Mouse (Mus musculus) adrenal gland, postnatal 36 days (tissue): ENCODE measurements at regions not wholly inside any gene's neighbourhood (a gene's known extent, or its start where the extent isn't known, plus 50 kb on each side); places are given as distances from the start of the nearest gene placed in this dataset.

ENCODE experiments used
- DNase-seq, 2 experiments: peaks; one replicate each; pipeline ENCODE4 v3.0.0; 2021; ENCODE audit warnings: mixed read lengths in 1 of 2

DNA sequence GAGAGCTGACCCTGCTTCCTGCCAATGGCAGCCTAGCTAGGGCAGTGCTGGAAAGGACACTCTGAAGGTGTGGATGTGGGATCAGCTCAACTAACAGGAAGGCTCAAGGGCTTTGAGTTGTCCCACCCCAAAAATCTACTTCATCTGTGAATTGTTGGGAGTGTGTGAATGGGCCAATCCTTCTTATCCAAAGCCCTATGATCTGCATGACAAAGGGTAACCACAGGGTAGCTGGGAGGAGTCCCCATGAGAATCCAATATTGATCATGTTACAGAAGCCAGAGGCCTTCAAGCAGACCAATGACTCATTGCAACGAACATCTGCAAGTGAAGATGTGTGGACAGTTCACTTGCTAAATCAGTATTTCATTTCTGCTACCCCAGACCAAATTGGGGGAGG is 51.1 kb upstream of the Adra1b start:
- DNase-seq: no peak

DNA sequence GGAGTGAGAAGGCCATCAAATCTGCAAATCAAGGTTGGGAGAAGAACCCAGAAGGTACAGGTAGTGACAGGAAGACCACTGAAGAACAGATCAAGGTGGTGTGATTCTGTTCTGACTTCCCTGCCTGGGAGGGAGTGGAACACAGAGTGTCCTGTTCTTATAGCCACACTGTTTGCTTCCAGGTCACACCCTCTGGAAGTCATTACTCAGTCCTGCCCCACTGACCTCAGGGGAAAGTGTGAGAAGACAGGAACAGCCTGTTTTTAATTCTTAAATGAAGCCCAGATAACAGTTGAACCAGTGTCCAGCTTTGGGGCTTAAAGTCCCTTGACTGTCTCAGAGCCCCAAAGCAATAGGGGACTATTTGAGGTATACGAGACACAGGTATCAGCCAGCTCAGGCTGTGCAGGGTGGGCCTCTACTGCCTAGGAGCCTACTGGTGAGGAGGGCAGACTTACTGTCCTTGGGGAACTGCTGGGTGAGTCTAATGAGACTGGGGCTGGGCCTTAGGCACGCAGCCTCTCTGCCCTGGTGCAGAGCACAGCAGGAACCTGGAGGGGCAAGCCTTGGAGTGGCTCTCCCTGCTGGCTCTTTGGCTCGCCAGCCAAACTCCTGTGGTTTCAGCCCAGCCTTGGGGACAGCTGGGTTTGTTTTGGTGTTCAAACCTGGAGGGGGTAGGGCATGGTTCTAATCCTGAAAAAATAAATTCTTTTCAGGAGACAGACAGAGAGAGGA is 57.4 kb upstream of the Adra1b start:
- peak; percentile 13 to 50 for DNase-seq

DNA sequence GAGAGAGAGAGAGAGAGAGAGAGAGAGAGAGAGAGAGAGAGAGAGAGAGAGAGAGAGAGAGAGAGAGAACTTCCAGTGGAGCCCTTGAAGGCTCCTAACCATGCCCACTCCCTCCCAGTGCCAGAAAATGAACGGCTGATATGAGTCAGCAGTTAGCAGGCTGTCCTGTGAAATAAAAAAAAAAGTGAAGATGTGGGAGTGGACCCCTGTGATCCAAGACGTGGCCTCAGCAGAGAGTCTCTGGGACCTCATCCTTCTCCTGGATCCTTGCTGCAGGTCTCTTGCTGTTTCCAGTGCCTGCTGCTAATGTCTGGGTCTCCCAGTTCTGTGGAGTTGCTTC is 57.9 kb upstream of the Adra1b start:
- peak; percentile 28 to 31 for DNase-seq

DNA sequence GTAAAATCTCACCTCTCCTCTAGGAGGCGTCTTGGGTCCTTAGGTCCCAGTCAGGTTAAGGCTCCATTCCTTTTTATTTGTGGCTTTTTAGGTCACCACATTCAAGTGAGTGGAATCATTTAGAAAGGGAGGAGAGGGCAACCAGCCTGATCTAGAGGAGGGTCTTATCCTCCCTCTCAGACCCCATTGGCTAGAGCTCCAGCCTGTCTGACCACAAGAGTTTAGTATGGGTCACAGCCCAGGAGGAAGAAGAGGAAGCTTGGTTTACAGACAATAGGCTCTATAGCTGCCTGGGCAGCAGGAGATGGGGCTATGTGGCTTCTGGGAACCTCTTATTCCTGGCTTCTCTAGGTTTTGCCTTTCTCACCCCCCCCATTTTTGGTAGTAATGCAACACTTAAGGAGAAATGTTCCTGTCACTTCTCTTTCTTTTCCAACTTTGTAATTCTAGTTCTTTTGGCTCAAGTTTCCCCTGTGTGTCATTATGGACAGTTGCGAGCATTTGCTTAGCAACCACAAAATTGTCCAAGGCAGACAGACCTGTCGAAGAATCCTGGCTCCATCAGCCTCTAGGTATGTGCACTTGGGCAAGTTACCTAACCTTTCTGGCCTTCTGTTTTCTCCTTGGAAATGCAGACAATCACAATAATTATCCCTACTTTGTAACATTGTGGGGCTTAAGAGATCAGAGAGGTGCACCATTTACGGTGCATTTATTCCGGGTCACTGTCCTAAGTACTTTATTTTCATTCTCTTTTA is 59.5 kb upstream of the Adra1b start:
- DNase-seq: no peak

DNA sequence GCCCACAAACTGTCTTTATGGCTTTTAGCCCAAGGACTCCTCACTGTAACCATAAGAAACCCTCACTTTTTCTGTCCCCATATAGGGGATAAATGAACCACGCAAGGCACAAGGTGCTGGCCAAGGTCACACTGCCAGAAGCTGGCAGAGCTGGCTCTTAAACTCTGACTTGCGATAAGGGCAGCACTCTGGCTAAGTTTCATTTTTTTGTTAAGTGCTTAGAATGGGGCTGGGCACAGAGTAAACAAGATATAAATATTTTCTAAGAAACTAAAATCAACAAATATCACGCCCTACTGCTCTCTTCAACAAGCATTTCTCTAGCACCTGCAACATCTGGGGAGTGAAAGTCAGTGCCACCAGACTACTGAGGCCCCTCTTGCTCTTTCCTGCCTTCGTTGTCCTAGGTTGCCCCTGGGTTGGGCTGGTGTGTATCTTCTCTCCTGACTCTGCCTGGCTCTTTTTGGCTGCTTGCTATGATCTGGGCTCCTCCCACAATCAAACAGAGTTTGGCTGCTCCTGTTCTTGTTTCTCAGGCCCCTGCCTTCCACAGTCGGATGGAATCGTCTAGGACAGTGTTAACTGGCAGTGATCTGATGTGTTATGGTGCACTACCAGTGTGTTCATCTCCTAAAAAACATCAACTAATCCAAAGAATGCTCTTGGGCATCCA is 60.5 kb upstream of the Adra1b start:
- DNase-seq: peak; percentile 30 to 45

DNA sequence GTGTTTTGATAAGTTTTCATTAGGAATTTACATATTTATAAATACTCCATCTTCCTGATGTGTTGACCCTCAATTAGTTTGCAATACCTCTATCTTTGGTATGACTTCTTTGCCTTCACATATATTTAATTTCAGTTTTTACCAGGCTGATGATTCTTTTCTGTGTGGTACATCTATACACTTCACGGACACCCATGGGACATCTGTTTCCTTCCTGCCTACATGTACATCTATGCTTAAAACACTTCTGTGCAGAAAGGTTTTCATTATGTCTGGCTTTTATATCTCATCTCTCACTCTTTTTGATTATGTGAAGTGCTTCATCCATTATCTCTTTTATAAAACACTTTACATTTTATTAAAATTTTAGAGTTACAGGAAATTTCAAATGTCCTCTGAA is 66.8 kb upstream of the Adra1b start:
- DNase-seq: no peak

DNA sequence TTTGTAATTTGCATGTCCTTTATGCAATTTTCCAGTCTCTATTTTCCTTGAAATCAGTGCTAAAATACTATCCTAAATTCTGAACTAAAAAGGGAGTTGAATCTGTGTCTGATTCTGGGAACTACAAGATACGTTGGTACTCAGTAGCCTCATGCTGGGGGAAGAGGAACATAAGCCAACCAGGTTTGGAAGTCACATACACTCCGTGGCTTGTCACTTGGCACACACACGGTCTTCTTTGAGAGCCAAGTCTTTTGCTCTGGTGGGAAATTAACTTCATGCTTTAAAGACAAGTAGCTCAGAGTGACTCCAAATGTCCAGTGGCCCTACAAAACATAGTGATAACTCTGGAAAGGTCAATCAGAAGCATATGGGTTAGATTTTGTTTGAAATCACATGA is 70.9 kb upstream of the Adra1b start:
- no peak for DNase-seq

DNA sequence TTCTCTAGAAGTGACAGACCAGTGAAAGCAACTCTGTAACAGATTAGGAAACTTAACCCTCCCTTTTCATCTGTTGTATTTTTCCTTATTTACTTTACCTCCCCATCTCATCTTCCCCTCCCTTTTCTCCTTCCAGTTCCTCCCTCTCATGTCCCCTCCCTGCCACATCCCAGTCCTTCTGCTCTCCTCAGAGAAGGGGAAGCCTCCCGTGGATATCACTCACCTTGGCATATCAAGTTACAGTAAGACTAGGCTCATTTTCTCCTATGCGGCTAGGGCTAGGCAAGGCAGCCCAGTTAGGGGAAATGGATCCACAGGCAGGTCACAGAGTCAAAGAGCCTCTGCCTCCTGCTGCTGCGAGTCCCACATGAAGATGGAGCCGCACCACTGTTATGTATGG is 75.0 kb upstream of the Adra1b start:
- DNase-seq: no peak

DNA sequence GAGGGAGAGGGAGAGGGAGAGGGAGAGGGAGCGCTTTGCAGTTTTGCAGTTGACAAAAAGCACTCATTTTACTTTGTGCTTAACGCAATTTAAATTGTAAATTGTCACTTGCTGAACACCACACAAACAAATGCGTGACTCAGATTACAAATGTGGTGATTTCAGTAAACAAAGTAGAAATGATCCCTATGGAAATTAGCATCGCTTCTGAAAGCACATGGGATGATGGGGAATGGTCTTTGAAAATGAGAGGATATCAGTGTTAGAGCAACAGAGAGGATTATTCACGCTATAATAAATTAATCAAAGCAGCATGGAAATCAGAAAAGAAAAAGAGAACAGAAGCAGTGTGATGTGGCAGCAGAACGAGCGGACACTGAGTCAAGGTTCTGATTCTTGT is 78.4 kb upstream of the Adra1b start:
- no peak for DNase-seq

DNA sequence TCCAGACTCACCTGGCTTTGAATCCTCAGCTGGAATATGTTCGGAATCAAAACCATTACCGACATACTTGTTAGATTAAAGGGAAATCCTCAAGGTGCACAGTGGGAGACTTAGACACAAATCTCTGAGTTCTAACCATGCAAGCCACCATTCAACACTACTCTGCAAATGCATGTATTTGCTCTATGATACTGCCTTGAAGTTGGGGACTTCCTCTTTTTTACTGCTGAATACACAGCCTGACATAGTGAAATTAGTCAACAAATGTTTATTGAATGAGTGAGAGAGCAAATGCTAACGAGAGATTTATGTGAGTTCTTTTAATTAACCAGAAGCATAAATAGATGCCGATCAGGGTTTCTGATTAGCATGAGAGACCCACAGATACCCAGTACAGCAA is 79.4 kb upstream of the Adra1b start:
- DNase-seq: no peak

DNA sequence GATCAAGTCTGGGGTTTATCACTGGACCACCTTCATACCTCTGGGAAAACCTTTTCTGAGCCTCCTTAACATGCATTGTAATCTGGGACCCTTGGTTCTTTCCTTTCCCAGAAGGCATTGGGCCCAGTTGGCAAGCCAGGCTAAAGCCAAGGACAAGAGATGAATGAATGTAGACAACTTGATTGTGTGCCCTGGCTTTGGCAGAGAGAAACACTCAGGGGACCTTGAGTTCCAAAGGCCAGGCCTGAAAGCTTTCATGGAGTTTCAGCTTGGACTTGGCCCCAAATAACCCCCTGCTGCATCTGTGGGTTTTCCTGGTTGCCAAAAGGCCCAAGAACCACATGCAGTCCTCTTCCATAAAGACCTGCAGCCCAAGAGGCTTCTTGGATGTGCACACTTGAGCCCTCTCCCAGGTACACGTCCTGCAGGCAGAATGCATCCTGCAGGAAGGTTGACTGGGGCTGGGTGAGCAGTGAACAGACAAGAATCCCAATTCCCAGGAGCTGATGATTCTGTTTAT is 89.0 kb upstream of the Adra1b start:
- DNase-seq: peak; percentile 55 to 63

DNA sequence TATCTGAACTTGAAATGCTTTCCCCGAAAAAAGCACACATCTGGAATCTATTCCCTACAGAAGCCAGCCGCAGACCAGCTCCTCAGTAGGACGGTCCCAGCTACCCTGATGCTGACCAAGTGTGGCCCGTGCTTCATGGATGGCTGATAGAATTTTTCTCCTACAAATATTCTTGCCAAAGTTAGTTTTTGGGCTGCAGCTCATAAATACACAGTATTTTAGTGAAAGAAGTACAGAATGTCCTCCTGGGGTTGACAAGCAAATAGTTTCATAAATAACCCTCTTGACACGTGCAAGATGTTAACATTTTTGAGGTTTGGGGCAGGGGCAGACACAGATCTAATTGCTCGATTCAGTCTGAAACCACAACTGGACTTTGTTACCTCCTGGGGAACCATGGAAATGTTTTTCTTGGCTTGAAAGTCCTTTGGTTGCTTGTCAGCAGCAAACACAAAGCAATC is 91.0 kb upstream of the Adra1b start:
- no peak for DNase-seq

DNA sequence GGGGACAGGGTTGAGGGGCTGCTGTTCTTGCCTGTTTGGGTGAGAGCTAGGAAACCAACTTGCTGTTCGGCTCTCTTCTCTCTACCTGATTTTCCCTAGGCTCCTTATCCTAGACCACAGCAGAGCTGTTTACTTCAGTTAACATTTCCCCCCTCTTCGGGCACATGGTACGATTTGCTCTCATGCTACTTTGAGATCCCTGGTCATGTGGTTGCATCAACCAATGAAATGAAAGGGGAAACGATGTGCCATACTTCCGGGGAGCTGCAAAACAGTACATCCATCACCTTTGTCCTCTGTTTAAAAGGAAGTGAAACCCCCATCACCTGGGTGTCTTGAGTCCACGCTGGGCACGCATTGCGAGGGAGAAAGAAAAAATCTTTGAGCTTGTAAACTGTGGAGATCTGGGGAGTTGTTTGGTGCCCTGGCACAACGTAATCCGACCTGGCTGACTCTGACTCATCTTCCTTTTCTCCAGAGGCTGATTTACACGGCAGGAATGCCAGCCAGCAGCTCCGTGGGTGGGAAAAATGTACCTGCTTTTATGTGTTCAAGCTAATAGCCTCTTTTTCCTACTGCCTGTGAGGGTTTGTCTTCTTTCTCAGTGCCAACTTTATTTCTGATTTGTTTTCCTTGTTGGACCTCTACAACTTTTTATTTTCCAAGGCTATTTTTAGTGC is 97.2 kb upstream of the Adra1b start:
- peak; percentile 35 to 40 for DNase-seq

DNA sequence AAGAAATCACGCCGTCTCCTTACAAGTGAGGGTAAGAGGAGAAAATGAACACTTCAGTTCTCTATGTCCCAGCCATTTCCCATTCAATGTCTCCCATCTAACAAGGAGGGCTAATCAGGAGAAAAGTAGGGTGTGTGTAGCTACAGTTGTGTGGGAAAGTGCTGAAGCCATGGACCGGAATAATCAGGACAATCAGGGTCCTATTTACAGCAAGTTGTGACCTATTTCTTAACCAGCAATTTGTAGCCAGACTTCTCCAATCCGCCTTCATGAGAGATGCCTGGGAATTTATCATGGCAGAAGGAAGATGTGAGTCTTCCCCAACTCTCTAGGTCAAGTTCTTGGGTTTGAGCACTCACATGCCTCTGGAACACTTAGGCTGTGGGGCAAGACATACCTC is 99.0 kb upstream of the Adra1b start:
- DNase-seq: no peak

DNA sequence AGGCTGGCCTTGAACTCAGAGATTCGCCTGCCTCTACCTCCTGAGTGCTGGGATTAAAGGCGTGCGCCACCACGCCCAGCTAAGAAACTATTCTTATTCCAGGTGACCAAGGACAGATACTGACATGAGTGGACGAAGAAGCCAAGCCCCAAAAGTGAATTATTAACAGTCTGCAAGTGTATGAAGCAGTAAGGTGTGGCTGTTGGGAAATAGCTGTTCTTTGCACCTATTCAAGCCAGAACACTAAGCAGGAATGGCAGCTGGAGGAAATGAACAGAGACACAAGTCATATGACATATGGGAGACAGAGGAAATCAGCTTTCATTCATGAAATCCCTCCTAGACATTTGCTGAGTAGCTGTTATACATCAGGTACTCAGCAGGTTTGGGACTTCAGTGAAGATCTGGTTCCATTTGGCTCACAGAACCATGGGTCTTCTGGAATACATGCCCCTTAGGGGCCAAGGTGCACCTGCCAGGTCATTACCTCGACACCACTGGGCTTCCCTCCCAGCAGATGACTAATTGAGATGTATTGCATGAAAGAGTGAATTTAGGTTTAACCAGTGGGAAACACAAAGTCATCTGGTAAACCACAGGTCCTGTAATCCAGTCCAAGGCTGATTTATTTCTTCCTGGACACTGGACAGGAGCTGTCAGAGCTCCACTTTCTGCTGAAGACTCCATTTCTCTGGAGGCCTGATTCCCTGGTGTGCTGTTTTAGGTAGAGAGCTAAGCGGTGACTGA is 101.0 kb upstream of the Adra1b start:
- DNase-seq: no peak

DNA sequence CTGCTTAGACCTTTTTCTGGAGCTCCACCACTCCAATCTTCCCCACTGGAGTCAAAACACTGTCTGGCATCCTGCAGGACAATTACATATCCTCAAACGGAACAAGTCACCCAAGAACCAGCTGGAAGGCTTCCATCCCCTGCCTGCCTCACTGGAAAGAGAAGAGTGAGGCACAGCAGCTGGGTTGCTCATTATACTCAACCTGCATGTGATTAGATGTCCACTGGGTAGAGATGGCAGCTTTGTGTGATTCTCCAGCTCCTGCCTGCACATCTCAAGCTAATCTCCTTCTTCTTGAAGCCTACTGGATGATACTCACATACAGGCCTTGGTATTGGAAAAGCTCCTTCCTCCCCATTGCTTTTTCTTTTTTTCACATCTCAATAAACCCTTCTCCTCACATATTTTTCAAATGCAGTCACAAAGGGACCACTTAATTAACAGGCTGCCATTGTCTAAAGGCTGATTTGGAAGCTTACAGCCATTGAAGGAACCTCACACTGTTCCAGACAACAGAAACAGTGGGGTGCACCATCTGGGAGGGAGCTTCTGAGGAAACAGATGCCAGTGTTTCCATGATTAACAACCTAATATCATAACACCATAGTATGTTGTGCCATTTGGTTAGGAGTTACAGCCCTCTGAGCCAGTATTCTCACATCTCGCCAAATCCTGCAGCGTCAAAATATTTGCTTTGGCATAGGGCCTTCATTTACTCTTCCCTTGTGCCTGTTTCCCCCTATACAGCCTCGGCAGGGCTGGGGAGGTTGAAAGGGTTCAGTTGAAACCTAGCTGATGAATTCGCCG is 101.9 kb upstream of the Adra1b start:
- DNase-seq: no peak

DNA sequence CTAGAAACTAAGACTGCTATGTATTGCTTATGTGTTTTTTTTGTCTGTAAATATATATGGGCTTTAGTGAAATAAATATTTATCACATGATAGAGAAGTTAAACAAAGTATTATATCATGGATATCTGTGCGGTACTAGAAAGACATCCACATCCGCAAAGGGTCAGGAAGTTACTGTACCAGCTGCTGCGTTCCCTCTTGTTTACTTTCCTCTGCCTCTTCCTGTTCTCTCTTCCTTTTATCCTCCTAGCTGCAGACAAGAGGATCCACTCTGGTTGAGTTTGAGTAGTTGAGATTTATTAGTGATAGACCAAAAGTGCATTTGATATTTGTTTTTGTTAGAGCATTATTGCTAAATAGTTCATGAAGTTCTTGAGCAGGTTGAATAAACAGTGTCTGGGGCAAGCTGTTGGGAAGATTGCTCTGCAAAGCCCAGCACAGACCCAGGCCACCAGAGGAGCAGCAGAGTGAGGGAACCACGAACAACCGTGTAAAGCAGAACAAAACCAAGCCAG is 106.6 kb upstream of the Adra1b start:
- no peak for DNase-seq

DNA sequence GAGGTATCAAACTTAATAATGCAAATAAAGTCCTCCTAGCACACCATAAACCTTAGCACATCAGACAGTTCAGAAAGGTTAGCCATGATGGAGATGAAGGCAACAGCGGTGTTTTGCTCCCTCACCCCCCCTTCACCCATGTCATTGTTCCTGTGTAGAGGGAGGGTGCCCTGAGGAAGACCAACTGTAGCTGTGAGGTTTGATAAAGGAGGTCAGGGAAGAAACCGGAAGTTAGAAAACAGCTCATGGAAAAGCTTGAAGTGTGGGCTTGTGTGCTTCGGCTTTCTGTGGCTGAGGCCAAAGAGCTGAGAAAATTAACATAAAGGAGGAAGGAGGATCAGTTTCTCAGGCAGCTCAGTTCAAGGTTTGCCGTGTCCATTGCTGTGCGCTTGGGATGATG is 111.3 kb upstream of the Adra1b start:
- no peak for DNase-seq

DNA sequence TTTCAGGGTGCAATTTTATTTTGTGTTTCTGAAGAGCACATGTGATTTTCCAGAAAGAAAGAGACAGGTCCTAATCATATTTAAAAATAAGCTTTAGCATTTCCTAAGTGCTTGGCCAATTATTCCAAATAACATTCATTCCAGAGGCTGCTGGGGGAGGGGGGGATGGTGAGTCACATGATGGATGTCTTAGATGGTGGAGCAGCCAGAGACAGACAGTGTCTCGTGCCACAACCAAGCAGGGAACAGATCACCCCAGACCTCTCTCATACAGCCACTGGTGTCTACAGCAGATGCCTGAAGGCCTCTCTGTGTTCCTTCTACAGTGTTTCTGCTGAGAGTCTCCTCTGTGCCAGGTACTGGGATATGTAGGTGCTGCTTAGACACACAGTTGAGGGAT is 112.8 kb upstream of the Adra1b start:
- peak; percentile 30 to 49 for DNase-seq

DNA sequence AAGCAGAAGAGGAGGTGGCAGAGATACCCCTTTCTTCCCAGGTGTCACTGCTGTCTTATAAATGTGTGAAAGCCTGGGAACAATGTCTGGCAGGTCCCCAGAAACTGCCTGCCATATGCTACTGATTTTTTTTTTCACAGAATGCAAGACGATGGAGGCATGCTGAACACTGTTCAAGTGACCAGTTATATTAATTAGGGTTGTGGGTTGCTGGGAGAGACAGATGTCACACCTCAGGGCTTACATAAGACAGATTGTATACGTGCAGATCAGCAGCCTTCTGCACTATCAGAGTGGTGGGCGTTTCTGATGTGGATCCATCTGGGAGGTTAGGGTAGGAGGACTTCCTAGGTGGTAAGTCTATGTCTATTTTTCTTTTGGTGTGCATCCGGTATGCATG is 120.6 kb upstream of the Adra1b start:
- DNase-seq: no peak

DNA sequence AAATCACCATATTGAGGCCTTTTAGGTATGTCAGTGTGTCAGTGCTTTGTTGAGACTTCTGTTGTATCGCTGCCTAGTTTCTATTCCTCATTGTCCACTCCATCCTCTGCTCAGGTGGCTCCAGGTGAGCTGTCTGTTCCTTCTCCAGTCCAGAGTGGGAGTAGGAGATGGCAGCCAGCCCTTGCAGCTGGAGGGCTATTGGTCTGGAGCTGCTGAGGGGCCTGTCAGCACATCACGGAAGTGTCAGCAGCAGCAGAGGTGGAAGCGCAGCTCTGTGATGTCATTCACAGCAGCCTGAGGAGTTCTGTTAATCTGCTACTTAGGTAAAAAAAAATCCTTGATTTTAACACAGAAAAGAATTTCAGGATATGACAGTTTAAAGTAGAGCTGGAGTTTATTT is 126.0 kb upstream of the Adra1b start:
- no peak for DNase-seq
